Mouse (Mus musculus): ENCODE measurements around the gene Gdpd3. TPM values are rescaled to one million over a fixed set of nuclear protein-coding genes. Genes with fewer than 3 reads are reported as not detected.

The Gdpd3 gene
- total RNA-seq, 2 experiments from 2014 or later = 2.7 to 4.3 TPM

DNA sequence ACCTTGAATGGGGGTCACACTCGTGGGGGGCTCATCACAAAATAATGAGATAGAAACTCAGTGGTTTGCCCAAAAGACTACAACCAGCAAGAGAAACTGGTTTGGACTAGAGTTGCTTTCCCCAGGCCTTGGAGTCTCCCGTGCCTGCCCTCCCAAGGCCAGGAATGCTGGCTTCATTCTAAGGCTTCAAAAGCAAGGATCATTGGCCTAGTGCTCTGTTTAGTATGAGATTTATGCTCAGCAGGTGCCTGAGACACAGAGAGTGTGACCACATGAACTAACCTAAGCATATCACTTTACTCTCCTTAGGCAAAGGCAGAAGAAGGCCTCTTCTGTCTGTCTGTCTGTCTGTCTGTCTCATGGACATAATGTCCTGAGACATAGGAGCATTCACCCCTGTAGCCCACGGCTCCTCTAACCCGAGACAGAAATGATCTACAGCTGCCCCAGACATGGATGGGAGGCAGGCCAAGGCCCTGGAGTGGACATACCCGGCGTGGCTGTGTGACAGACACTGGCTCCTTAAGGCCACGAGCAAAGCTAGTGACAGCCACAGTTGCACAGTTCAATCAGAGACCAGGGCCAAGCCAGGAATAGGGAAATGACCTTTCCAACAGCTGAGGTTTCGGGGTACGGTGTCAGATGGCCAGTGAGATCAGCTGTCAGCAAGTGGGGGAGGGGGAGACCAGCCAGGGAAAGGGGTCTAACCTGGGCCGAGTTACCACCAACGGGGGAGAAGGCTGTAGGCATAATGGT is 36.2 kb downstream of the Gdpd3 start:
- no peak for DNase-seq (ENCODE audit: low spot score in 2 of 2)

DNA sequence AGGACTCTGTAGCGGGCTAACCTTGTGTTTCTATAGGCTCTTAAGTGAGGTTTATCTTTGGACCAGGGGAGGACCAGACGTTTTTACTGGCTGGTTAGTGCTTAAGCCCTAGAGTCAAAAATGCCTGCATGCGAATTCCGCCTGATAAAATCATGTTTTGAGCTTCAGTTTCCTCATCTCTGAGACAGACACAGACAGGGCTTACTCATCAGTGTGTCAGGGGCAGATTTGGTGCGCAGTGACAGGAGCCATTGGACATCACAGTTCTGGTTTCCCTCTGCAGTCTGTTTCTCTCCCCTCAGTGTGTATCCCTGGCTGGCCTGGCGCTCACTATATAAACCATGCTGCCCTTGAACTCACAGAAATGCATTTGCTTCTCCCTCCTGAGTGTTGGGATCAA is 37.0 kb downstream of the Gdpd3 start:
- no peak for DNase-seq (ENCODE audit: low spot score in 2 of 2)

GRCm38 (mm10) chr7:126803751-126804150 is 37.6 kb downstream of the Gdpd3 start:
- peak in 1 of 2 experiments; percentile 14 for DNase-seq (ENCODE audit: low spot score in 2 of 2)

GRCm38 (mm10) chr7:126806956-126807355 is 40.8 kb downstream of the Gdpd3 start:
- no peak for DNase-seq (ENCODE audit: low spot score in 2 of 2)

DNA sequence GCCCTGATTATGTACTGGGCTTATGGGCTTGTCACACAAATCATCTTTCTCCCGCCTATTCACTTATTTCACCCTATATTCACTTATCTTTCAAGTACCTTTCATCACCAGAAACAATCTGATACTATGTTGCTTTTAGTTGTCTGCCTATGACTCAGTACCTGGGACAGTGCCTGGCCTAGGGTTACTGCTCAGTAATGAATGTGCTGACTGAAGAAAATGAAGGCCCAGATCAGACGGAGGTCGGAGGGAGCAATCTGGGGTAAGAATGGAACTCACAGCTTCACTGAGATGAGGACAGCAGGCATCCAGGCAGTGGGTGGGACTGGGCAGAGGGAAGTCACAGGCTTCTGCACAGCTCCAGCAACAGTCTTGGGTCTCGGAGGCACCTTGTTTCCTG is 41.3 kb downstream of the Gdpd3 start:
- no peak for DNase-seq (ENCODE audit: low spot score in 2 of 2)

- peak; percentile 73 to 76 for DNase-seq (ENCODE audit: low spot score in 2 of 2)
Observed at GRCm38 (mm10) chr7:126808703-126809455, 42.7 kb downstream of the Gdpd3 start.

GRCm38 (mm10) chr7:126809723-126810369 is 43.7 kb downstream of the Gdpd3 start:
- no peak for DNase-seq (ENCODE audit: low spot score in 2 of 2)

- DNase-seq (ENCODE audit: low spot score in 2 of 2) = no peak
Observed at GRCm38 (mm10) chr7:126815726-126816222, 49.6 kb downstream of the Gdpd3 start.

GRCm38 (mm10) chr7:126816494-126816893 is 50.4 kb downstream of the Gdpd3 start:
- no peak for DNase-seq (ENCODE audit: low spot score in 2 of 2)

- DNase-seq (ENCODE audit: low spot score in 2 of 2) = no peak
Observed at GRCm38 (mm10) chr7:126817595-126817994, 51.5 kb downstream of the Gdpd3 start.

GRCm38 (mm10) chr7:126818818-126819217 is 52.7 kb downstream of the Gdpd3 start:
- DNase-seq (ENCODE audit: low spot score in 2 of 2) = no peak

DNA sequence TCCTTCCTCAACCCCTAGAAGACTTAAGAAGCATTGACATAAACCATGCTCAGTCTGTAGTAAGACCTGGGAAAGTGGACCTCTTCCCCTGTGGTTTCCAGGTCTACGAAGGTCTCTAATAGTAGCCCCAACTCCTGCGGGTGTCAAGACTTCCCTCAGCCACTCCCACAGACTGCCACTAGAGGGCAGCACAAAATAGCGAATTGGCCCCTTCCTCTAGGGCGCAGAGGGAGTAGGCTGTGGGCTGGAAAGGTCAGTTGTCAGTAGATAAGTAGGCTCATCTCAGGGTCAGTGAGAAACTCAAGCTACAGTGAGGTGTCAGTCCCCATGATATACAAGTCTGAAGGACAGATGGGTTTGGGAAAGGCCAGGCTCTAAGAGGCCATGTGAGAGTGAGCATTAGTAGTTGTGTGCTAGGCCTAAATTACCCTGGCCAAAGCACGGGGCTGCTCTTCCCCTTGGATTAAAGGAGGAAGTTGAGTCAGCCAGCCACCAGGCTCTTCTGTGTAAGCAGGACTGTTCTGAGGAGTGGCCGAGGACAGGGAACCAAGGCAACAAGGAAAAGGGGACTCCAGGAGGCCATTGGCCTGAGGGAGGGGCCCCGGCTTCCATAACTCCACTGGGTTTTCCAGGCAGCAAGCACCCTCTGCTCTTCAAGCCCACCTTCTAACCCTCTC is 55.8 kb downstream of the Gdpd3 start:
- peak; percentile 85 to 86 for DNase-seq (ENCODE audit: low spot score in 2 of 2)

GRCm38 (mm10) chr7:126822741-126823140 is 56.6 kb downstream of the Gdpd3 start:
- no peak for DNase-seq (ENCODE audit: low spot score in 2 of 2)

GRCm38 (mm10) chr7:126823202-126823711 is 57.1 kb downstream of the Gdpd3 start:
- DNase-seq (ENCODE audit: low spot score in 2 of 2) = no peak

- DNase-seq (ENCODE audit: low spot score in 2 of 2) = no peak
Observed at GRCm38 (mm10) chr7:126823940-126824339, 57.8 kb downstream of the Gdpd3 start.

Other genes with a start within 250 kb of the Gdpd3 start
- gene Eif3c, start 199.9 kb upstream of the Gdpd3 start, total RNA-seq (2021) = 100 to 1,000 TPM; 199 to 243 TPM
- gene Apobr, start 181.4 kb upstream of the Gdpd3 start, total RNA-seq (2021) = 1 to 10 TPM; 2.4 to 3.2 TPM
- gene Cln3, start 180.5 kb upstream of the Gdpd3 start, total RNA-seq (2021) = 10 to 100 TPM; 34.6 to 35.8 TPM
- gene Il27, start 171.4 kb upstream of the Gdpd3 start, total RNA-seq (2021) = under 1 TPM in 1 of 2 experiments, not detected in 1; 0.38 TPM
- 10 to 100 TPM; 13.6 to 26.7 TPM for gene Nupr1, start 135.5 kb upstream of the Gdpd3 start, total RNA-seq (2021)
- gene Sgf29, start 117.0 kb upstream of the Gdpd3 start, total RNA-seq (2021) = 10 to 100 TPM; 39.6 to 50.1 TPM
- gene Sult1a1, start 89.9 kb upstream of the Gdpd3 start, total RNA-seq (2021) = 10 to 100 TPM; 48.0 to 52.5 TPM
- 100 to 1,000 TPM in 1 of 2 experiments, 10 to 100 TPM in 1; 98.7 to 105 TPM for gene Bola2, start 70.9 kb upstream of the Gdpd3 start, total RNA-seq (2021)
- 10 to 100 TPM in 1 of 2 experiments, 1 to 10 TPM in 1; 9.9 to 11.1 TPM for gene Slx1b, start 70.5 kb upstream of the Gdpd3 start, total RNA-seq (2021)
- gene Coro1a, start 58.5 kb upstream of the Gdpd3 start, total RNA-seq (2021) = 10 to 100 TPM; 19.0 to 21.7 TPM
- gene Mapk3, start 6.7 kb upstream of the Gdpd3 start, total RNA-seq (2021) = 100 to 1,000 TPM; 123 to 131 TPM
- 10 to 100 TPM; 93.7 to 95.0 TPM for gene Ypel3, start 10.6 kb downstream of the Gdpd3 start, total RNA-seq (2021)
- gene Tbx6, start 15.1 kb downstream of the Gdpd3 start, total RNA-seq (2021) = under 1 TPM; 0.53 to 0.64 TPM
- 10 to 100 TPM; 75.4 to 85.9 TPM for gene Ppp4c, start 26.2 kb downstream of the Gdpd3 start, total RNA-seq (2021)
- 10 to 100 TPM; 17.1 to 63.4 TPM for gene Fam57b, start 31.3 kb downstream of the Gdpd3 start, total RNA-seq (2021)
- not detected for gene 4930451I11Rik, start 65.3 kb downstream of the Gdpd3 start, total RNA-seq (2021)
- under 1 TPM; 0.13 to 0.50 TPM for gene Doc2a, start 81.1 kb downstream of the Gdpd3 start, total RNA-seq (2021)
- gene Hirip3, start 95.6 kb downstream of the Gdpd3 start, total RNA-seq (2021) = 10 to 100 TPM in 1 of 2 experiments, 1 to 10 TPM in 1; 9.8 to 11.8 TPM
- 10 to 100 TPM; 38.4 to 42.5 TPM for gene Ino80e, start 96.0 kb downstream of the Gdpd3 start, total RNA-seq (2021)
- gene Taok2, start 118.4 kb downstream of the Gdpd3 start, total RNA-seq (2021) = 10 to 100 TPM; 67.1 to 70.6 TPM
- 10 to 100 TPM; 30.7 to 32.8 TPM for gene Tmem219, start 156.6 kb downstream of the Gdpd3 start, total RNA-seq (2021)
- gene Kctd13, start 162.5 kb downstream of the Gdpd3 start, total RNA-seq (2021) = 10 to 100 TPM; 18.7 to 21.8 TPM
- 1 to 10 TPM; 1.6 to 1.7 TPM for gene Asphd1, start 183.2 kb downstream of the Gdpd3 start, total RNA-seq (2021)
- gene Sez6l2, start 184.2 kb downstream of the Gdpd3 start, total RNA-seq (2021) = 10 to 100 TPM; 46.6 to 84.4 TPM
- 10 to 100 TPM; 75.0 to 82.1 TPM for gene Cdipt, start 209.6 kb downstream of the Gdpd3 start, total RNA-seq (2021)
- gene Cdiptos, start 209.8 kb downstream of the Gdpd3 start, total RNA-seq (2021) = under 1 TPM; 0.42 to 0.70 TPM
- 100 to 1,000 TPM in 1 of 2 experiments, 10 to 100 TPM in 1; 92.6 to 135 TPM for gene Mvp, start 248.3 kb downstream of the Gdpd3 start, total RNA-seq (2021)

Data from adrenal gland, adult 18-20 months (tissue).